Mouse (Mus musculus) cerebellum, adult 2 months (tissue): Measurements from ENCODE around the gene Hira.

Experiments used
- CTCF ChIP-seq: fragments of 200-500 bp; IDR thresholded peaks from 2 replicates; pipeline ENCODE4 v1.5.1; 2011; ENCODE audit warnings: low read depth, mild to moderate bottlenecking, control low read depth, low read length, moderate library complexity, borderline replicate concordance; ENCODE audit not compliant: insufficient read depth
- POLR2A ChIP-seq: fragments of 200-500 bp; IDR thresholded peaks from 2 replicates; pipeline ENCODE4 v1.6.1; 2011; ENCODE audit warnings: low read length, control low read depth, borderline replicate concordance; ENCODE audit not compliant: insufficient read depth

DNA sequence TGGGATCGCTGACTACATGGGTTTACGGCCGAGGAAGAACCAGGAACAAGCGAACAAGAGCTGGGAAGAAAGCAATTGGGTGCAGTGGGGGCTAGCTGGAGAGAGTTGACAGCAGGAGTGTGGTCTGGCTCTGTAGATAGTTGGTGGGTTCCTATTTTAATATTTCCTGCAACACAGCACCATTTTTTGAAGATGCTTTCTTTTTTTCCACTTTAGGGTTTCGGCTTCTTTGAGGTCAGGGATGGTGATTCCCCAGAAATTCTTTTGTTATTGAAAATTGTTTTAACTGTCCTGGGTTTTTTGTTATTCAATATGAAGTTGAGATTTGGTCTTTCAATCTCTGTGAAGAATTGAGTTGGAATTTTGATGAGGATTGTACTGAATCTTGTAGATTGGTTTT is 110.0 kb downstream of the Hira start:
- TF ChIP-seq POLR2A = no peak
- TF ChIP-seq CTCF = no peak
